Mouse (Mus musculus): ENCODE data around the gene Btg2.

The Btg2 gene

DNA sequence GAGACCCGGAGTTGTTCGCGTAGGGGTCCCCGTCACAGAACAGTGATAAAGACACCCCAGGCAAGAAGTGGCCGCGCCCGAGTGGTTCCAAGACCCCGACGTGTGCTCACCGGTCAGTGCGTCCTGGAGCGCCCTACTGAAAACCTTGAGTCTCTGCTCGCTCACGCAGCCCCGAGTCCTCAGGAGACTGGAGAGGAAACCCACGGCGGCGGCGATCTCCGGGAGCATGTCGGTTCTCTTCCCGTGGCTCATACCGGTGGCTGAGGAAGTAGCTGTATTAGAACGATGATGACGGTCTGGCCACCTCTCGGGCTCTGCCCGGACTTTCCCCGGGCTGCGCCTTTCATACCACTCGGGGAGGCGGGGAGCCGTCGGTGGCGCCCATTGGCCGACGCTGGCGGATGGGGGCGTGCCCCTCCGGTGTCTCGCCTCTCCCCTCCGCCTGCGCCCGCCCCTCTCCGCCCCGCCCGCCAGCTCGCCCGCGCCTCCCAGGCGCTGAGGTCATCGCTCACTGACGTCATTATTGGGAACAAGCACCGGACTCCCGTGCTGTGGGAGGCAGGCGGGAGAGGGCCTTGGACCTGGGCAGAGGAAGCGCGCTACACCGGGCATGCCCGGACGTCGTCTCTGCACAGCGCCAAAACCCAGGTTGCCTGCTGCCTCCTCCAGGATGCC is at the start of gene Btg2:
Btg2 (minus strand) TSS at position 319 of the 675 bp plus-strand sequence.
- ATAC-seq (ENCODE audit: low TSS enrichment): peak; percentile 67

DNA sequence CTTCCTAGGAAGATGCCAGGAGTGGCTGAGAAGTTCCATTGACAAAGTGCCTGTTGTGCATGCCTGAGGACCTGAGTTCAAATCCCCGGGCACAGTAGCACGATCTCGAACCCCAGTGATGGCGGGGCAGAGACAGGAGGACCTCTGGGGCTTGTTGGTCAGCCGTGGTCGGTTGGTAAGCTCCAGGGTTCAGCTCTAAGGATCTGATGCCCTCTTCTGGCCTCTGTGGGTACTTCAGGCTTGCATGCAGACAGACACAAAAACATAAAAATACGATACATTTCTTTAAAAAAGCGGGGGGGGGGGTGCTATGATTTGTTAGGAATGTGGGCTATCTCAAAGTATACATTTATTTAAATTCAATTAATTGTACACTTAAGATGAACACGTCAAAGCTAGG is 43.3 kb upstream of the Btg2 start:
- ATAC-seq (ENCODE audit: low TSS enrichment): no peak

DNA sequence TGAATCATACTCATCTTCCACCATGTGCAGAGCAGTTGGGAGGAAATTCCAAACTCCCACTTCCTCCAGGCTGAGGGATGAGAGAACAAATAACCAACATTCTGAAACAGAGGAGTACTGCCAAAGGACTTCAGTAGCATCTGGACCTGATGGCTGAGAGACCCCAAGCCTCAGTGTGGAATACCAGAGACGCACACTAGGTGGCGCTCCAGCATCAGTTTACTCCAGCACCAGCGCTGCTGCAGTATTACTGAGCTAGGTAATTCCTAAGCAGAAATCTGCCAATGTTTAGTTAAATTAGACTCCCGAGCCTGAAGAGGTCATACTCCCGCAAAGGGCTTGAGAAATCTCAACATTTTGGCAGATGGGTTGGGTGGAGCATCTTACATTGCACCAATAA is 41.3 kb upstream of the Btg2 start:
- ATAC-seq (ENCODE audit: low TSS enrichment): peak; percentile 75

DNA sequence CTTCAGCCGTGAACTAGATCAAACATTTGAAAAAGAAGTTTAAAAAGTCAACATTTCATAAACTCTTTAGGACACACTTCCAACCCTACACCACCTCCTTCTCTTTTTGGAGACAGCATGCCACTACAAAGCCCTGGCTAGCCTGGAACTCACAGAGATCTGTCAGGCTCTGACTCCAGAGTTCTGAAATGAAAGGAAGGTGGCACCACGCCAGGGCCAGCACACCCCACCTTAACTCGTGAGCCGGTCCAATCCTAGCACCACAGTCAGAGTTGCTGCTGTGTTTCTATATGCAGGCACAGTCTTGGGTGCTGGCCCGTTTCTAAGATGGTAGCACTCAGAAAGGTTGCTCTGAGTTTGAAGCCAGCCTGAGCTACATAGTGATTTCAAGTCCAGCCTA is 38.2 kb upstream of the Btg2 start:
- ATAC-seq (ENCODE audit: low TSS enrichment): no peak

DNA sequence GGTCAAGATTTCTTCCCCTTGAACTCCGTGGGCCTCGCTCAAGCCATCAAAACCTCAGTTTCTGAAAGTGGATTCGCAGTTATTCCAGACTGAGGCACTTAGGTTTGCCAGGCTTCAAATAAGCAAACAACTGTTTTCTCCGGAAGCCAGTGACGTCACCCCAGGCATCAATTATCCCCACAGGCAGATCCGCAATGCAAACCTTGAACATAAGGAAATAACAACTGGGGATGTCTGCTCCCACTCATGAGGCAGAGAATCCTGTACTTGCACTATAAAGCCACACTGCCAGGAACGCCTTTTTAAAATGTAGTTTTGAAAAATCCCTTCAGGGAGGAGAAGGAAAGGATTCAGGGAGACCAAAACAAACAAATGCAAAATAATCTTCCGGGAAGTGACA is 36.5 kb upstream of the Btg2 start:
- peak; percentile 71; the same call in 1 of the 2 replicates for ATAC-seq (ENCODE audit: low TSS enrichment)

DNA sequence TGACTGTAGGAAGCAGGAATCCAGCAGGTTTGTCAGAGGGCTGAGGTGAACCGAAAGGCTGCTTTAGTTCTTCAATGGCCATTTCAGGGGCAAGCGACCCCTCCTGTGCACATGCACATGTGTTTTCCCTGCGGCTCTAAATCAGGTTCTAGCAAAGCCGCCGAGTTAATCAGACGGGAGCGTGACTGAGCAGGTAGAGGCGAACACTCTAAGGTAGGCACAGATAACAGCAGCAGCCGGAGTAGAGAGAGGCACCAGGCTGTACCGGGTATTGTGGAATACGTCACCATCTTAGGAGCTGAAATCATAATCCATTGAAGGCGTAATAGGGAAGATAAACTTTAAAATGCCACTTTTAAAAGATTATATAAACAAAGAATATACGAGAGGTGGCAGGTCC is 35.8 kb upstream of the Btg2 start:
- no peak for ATAC-seq (ENCODE audit: low TSS enrichment)

DNA sequence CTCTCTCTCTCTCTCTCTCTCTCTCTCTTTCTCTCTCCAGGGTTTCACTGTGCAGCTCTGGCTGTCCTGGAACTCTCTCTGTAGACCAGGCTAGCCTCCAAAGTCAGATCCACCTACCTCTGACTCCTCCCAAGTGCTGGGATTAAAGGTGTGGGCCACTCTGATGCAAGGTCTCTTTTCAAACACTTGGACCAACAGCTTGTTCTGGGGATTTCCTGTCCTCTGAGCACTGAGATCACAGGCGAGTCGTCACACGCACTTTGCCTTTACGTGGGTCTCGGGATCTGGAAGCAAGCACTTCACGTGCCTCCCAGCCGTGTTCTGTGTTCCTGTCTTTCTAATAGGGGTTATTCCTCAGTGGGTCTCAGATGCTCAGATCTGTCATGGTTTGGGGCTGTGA is 35.1 kb upstream of the Btg2 start:
- ATAC-seq (ENCODE audit: low TSS enrichment): no peak

DNA sequence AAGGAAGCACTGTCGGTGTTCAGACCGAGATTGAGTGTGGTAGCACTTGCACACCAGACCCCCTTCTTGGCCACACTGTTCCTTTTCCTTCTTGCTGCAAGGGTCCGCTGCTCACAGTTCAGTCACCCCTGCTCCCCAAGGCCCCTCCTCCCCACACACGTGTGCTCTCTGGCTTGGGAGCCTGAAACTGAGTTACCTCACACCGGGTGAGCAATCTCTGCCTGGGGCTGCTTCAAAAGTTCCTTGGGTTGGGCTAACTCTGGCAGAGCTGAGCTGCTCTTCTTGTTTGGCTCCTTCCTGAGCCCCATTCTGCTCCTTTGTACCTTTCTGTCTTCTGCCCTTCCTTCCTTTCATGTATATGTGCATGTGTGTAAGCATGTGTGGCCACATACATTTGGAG is 34.6 kb upstream of the Btg2 start:
- no peak for ATAC-seq (ENCODE audit: low TSS enrichment)

DNA sequence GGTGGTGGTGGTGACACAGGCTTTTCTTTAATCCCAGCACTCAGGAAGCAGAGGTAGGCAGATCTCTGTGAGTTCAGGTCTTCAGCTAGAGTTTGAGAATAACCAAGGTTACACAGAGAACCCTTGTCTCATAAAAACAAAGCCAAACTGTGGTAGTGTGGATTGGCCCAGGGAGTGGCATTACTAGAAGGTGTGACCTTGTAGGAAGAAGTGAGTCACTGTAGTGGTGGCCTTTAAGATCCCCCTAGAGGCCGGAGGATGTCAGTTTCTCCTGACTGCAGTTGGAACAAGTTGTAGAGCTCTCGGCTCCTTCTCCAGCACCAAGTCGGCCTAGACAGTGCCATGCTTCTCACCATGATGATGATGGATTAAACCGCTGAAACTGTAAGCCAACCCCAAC is 32.1 kb upstream of the Btg2 start, which contains the start of gene Chit1:
Chit1 (plus strand) TSS at position 264 of the 400 bp plus-strand sequence.
- no peak for ATAC-seq (ENCODE audit: low TSS enrichment)

DNA sequence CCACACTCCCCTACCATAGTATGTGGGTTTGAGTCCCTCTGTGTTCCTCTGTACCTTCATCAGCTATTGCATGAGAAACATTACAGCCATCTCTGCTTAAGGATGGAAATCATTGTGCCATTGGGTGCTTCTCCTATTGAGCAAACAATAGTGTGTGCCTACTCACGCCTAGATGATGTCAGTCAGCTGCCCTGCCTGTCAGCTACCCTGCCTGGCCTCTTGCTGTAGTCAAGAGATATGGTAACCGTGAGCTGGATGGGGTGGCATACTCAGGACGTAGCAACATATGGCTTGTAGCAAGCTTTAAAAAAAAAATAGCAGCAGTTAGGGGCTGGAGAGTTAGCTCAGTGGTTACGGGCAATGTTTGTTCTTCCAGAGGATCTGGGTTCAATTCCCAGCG is 31.5 kb upstream of the Btg2 start:
- ATAC-seq (ENCODE audit: low TSS enrichment): no peak

DNA sequence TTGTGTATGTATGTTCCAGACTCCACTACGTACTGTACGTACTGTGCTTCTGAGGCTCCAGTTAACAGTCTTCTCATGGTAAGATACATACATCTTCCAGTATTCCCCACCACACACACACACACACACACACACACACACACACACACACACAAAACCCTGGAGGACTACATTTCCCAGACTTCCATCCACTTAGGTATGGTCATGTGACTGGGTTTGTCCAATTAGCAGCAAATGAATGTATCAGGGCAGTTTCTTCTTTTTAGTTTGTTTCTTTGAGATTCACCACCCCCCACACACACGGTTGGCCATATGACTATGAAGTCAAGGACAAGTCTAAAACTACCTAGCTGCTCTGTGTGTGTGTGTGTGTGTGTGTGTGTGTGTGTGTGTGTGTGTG is 31.1 kb upstream of the Btg2 start:
- ATAC-seq (ENCODE audit: low TSS enrichment): no peak

DNA sequence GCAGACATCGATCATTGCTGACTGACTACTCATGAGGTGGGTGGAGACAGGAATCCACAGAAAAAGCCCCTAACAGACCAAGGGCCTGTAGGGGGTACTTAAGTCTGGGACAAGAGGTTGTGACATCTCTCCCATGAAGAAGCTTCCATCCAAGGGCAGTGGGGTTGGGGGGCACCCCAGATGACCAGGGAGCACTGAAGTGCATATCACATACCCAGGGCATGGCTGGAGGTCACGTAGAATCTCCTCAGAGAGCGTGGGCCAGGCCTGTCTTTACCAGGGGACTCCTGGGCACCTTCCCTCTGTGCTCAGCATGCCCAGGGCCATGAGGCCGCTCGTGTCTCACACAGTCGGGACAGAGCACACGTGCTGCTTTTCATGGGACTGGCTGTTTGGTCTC is 28.9 kb upstream of the Btg2 start:
- ATAC-seq (ENCODE audit: low TSS enrichment): no peak

DNA sequence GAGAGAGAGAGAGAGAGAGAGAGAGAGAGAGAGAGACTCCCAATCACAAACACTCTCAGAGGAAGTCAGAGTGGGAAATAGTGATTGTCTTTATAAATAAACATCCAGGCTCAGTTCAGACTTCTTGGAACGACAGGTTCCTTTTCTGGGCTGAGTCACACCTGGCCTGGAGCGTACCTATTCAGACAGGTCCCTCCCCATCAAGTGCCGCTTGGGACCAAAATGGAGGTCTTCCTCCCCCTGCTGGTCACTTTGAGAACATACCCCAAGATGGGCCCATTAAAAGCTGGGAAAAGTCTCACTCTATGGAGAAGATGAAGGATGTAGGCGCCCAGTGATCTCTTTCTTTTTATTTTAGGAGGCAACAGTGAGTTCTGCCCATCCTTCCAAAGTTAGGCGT is 27.8 kb upstream of the Btg2 start:
- peak; percentile 81 for ATAC-seq (ENCODE audit: low TSS enrichment)

DNA sequence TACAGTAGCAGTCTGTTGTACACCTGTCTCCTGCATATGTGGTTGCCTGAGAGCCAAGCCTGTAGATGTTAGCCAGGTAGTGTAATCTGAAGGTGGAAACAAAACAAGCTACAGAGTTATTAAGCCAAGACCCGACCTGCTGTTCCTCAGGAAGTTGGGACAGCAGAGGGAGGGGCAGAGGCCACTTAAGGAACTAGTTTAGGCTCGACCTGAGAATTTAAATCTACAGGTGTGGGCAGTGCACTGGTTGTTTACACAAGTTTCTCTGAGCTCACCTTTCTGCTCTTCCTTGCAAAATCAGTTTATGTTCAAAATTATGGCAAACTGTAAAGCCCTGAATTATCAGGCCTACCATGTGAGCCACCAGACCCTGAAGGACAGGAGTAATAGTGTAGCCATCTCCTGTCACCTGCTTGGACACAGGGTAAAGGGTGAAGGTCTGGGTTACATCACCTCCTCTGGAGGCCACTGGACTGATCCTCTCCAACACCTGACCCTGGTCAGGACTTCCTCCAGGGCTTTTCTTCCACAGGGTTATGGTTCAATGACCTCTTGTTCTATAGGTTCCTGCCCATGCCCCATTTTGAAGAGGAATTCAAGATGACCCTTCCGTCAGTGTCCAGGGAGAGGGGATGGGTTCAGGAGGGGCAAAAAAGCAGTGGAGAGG is 27.0 kb upstream of the Btg2 start:
- ATAC-seq (ENCODE audit: low TSS enrichment): no peak

DNA sequence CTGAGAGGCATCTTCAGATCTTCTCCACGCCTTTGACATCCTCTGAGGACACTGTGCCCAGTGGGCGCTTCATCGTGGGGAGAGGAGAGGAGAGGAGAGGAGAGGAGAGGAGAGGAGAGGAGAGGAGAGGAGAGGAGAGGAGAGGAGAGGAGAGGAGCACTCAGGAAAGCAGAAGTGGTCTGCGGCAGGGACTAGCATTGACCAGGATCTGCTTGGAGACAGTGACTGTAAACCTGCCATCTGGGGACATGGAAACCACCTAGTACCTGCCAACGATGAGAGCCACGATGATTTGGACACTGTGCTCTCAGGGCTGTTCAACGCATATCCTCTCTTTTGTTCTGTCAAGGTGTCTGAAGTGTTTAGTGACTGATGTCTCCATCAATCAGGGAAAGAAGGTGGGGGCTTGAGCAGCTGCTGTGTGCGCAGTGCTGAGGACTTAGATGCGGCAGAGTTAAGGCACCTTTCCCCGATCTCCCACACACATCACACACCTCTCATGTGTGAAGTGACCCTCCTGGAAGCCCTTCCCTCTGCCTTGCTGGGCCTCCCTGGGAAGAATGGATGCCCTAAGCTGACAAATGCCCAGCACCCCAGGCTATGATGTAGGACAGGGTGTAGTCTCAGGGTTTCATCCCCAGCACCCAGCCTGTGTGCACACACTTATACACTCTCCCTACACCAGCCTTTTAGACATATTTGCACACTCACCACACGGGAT is 26.3 kb upstream of the Btg2 start:
- no peak for ATAC-seq (ENCODE audit: low TSS enrichment)

DNA sequence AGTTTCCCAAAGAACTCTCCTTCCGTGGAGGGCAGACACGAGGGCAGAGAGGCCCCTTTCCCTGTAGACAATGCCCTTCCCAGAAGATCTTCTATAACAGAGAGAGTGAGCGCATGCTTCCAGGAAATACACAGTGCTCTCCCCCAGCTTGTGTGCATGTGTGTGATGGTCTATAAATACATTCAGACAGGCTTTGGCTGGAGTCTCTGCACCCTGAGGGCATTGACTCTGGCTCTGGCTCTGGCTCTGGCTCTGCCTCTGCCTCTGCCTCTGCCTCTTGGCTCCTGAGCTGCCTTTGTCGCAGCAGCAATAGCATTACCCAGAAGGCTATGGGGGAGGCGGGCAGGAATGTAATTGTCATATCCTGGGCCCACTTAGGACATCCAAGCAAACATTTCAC is 24.9 kb upstream of the Btg2 start:
- ATAC-seq (ENCODE audit: low TSS enrichment): no peak

DNA sequence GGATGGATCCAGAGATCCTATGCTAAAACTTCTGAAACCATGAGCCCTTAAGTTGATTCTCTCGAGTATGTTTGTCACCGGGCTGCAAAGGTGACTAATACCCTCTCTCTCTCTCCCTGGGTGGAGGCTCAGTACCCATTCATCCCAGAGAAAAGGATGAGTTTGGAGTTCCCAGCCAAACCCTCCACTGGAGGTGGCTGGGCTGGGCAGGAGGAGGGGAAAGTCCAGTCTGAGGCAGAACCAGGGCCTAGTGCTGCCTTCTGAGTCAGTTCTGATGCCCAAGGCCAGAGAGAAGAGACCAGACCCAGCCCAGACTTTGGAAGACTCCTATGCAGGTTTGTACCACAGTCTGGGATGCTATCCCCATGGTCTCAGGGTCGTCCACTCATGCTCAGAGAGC is 22.7 kb upstream of the Btg2 start:
- ATAC-seq (ENCODE audit: low TSS enrichment): no peak

DNA sequence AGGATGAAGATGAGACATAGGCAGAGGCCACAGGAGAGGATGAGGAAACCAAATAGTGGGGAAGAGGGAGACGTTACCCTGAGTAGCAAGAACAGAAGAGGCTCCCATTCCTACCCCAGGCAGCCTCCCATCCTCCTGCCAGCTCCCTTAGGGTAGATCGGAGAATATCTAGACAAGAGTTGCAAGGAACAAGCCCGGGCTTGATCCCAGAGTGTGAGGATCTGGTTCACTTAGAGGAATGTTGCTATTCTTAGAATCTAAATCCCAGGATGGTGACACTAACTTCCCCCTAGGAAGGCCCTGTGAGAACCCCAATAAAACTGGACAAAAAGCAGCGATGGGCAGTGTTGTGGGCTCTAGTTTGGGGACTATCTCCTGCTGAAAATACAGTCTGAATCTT is 22.0 kb upstream of the Btg2 start:
- ATAC-seq (ENCODE audit: low TSS enrichment): no peak

DNA sequence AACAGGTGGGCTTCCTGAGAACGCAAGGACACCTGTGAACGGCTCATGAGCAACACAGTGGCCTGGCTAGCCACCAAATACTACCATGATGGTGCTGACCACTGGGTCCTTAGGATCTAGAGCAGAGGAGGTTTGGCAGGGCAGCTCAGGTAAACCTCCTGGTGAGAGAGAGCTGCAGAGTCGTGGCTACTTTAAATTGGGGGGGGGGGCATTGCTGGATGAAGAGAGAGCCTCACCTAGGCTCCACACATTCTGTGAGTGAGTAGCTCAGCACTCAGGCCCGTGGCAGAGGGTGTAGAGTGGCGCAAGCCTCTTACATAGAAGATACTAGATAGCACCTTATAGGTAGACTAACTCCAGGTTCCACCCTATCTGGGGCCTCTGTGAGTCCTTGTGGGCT is 21.5 kb upstream of the Btg2 start:
- no peak for ATAC-seq (ENCODE audit: low TSS enrichment)

DNA sequence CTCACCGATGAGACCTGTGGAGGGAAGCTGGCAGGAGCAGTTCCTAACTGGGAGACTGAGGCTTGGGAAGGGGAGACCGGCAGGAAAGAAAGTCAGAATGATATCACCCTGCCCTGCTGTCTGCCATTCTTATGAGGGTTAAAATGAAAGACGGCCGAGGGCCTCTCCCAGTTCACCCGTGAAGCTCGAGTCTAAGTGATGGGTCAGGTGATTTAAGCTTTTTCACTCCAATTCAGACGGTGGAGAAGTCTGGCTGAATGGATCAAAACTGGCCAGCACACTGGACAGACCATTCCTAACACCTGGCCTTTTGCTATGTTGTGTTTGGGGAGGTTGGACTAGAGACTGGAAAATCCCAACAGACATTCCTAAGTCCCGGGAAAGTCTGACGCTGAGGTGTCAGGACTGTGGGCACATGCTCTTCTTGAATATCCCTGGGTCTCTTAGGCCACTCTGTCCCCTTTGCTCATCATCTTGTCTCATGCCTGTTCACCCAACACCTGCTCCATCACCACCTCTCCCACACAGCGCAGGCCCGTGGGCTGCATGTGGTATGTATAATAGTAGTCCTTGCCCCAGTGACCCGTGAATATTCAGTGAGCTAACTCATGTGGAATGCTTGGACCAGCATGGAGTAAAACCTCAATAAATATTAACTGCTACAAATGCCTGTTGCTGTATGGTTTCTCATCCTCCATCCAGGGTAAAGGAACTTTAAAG is 20.8 kb upstream of the Btg2 start:
- no peak for ATAC-seq (ENCODE audit: low TSS enrichment)

DNA sequence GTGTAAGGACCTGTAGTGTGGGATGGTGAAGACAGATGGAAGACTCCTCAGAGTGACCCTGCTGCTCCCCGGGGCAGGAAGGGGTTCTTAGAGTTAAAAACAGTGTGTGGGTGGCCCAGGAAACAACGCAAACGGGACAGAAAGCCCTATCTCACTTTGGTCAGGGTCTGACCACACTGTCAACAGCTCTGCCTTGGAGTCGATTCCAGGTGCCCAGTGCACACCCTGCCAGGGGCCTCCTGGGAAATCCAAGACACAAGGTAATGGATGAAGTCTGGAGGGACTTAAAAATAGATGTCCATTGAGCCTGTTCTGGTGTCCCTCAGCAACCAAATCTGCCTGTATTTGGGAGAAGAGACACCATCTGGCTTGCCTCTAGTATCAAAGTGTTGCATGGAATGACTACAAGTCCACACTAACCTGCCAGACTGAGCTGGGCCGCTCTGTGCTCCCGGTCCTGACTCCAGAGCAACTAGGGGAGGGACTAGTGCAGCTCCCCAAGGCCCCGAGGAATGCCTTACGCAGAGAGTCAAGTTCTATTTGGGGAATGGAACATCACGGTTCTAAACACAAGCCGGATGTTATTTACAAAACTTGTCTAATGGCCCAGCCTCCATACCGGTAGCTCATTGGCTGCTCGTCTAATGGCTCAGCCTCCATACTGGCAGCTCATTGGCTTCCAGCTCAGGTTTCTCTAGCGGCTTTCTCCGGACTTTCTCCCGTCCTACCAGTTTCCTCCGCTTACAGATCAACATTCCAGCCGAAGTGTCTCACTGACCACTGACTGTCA is 20.0 kb upstream of the Btg2 start:
- peak; percentile 76 for ATAC-seq (ENCODE audit: low TSS enrichment)
